Mouse (Mus musculus) small intestine, adult 2 months (tissue): Measurements from ENCODE around the gene Pcf11.

Source experiments
- CTCF ChIP-seq: fragments of 200-500 bp; IDR thresholded peaks from 2 replicates; pipeline ENCODE4 v1.5.1; 2012; ENCODE audit warnings: low read depth, mild to moderate bottlenecking, control low read depth, inconsistent platforms, low read length, moderate library complexity, mixed read lengths; ENCODE audit not compliant: insufficient replicate concordance, insufficient read length; ENCODE audit errors: extremely low read depth
- POLR2A ChIP-seq: fragments of 200-500 bp; IDR thresholded peaks from 2 replicates; pipeline ENCODE4 v1.6.1; 2012; ENCODE audit warnings: low read depth, mild to moderate bottlenecking, control low read depth, inconsistent platforms, low read length, moderate library complexity

DNA sequence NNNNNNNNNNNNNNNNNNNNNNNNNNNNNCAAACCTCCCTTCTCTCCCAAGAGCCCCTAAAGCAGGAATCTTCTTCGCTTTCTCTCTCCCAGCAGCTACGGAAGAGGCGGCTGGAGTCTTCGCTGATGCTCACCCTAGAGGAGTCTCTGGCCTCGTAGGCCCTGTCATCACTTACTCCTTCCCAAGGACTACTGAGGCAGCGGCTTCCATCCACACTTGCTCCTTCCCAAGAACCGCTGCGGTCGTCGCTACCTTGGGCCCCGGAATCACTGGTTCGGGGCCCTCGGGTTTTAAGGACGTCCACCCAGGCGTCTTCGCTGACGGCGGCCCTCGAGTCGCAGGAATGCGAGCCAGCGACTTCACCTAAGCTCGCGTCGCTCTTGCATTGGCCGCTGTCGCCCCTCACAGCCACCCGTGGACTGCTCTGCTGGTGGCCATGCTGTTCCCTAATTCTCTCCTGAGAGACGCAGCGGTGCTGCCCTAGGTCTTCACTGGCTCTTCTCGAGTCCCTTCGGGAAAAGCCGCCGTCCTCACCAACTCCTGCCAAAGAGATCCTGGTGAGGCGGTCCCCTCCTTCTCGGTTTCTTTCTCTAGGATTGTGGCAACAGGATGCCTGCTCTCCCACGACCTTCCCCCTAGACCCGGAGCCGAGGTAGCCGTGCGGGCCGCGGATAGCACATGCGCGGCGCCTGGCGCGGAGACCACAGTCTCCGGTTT, 33.3 kb downstream of the Pcf11 start:
- TF ChIP-seq CTCF (no peak), POLR2A (no peak)
